Mouse (Mus musculus): ENCODE results near the gene Ptpn21. TPM values are rescaled to one million over a fixed set of nuclear protein-coding genes. Genes with fewer than 3 reads are reported as not detected.

Gene Ptpn21
- polyA plus RNA-seq, 1 experiment from 2014 or later: 6.1 TPM

GRCm38 (mm10) chr12:98677336-98677735, 59.9 kb downstream of the Ptpn21 start:
- Histone ChIP-seq H3K27ac (no peak overlapping the region), H3K36me3 (peaks cover 49% of the 10 kb centered on the region), H3K4me3 (no peak overlapping the region), H3K4me1 (no peaks in the 10 kb centered on the region), H3K4me2 (replicated peaks) (no peak overlapping the region), H3K27me3 (no peaks in the 10 kb centered on the region), H3K9me3 (no peaks in the 10 kb centered on the region), H3K9ac (no peak overlapping the region)
- WGBS: 47% methylated on average over 14 of the region's 14 CpGs
- ATAC-seq (ENCODE audit: low FRiP score, low read depth): no peak

GRCm38 (mm10) chr12:98676861-98677260, 60.3 kb downstream of the Ptpn21 start:
- WGBS: 90% methylated on average over 6 of the region's 6 CpGs
- Histone ChIP-seq H3K27ac (no peak overlapping the region), H3K9me3 (no peaks in the 10 kb centered on the region), H3K4me3 (no peak overlapping the region), H3K4me1 (no peaks in the 10 kb centered on the region), H3K9ac (no peak overlapping the region), H3K27me3 (no peaks in the 10 kb centered on the region), H3K4me2 (replicated peaks) (no peak overlapping the region), H3K36me3 (peaks cover 44% of the 10 kb centered on the region)
- no peak for ATAC-seq (ENCODE audit: low FRiP score, low read depth)

- Histone ChIP-seq H3K9me3 (no peaks in the 10 kb centered on the region), H3K36me3 (peaks cover 33% of the 10 kb centered on the region), H3K9ac (peak overlapping the region; percentile 58; the same call in 1 of the 2 replicates), H3K4me2 (replicated peaks) (peak overlapping the region; percentile 56), H3K4me3 (peak overlapping the region; percentile 25), H3K4me1 (no peaks in the 10 kb centered on the region), H3K27ac (no peak overlapping the region), H3K27me3 (no peaks in the 10 kb centered on the region)
- ATAC-seq (ENCODE audit: low FRiP score, low read depth): peak; percentile 88
- WGBS: 13% methylated on average over 9 of the region's 9 CpGs
Observed at GRCm38 (mm10) chr12:98674627-98675143, 62.5 kb downstream of the Ptpn21 start.

- ATAC-seq (ENCODE audit: low FRiP score, low read depth): no peak
- Histone ChIP-seq H3K9me3 (no peaks in the 10 kb centered on the region), H3K4me3 (no peak overlapping the region), H3K4me1 (no peaks in the 10 kb centered on the region), H3K9ac (no peak overlapping the region), H3K4me2 (replicated peaks) (no peak overlapping the region), H3K27me3 (no peaks in the 10 kb centered on the region), H3K36me3 (peaks cover 32% of the 10 kb centered on the region), H3K27ac (no peak overlapping the region)
- 61% methylated on average over 6 of the region's 6 CpGs for WGBS
Observed at GRCm38 (mm10) chr12:98673879-98674278, 63.3 kb downstream of the Ptpn21 start.

GRCm38 (mm10) chr12:98670429-98670828, 66.8 kb downstream of the Ptpn21 start:
- H3K36me3 ChIP-seq: peaks cover 19% of the 10 kb centered on the region
- no peak overlapping the region for H3K9ac ChIP-seq
- no peak overlapping the region for H3K4me2 ChIP-seq (replicated peaks)
- H3K27ac ChIP-seq: no peak overlapping the region
- H3K4me3 ChIP-seq: no peak overlapping the region
- H3K9me3 ChIP-seq: no peaks in the 10 kb centered on the region
- no peaks in the 10 kb centered on the region for H3K27me3 ChIP-seq
- no peak for ATAC-seq (ENCODE audit: low FRiP score, low read depth)
- H3K4me1 ChIP-seq: no peaks in the 10 kb centered on the region; the same call in 1 of the 2 replicates
- WGBS: 85% methylated on average over 4 of the region's 4 CpGs

- peaks cover 22% of the 10 kb centered on the region for H3K36me3 ChIP-seq
- WGBS: 86% methylated on average over 5 of the region's 5 CpGs
- H3K27ac ChIP-seq: no peak overlapping the region
- H3K4me1 ChIP-seq: no peaks in the 10 kb centered on the region; the same call in 1 of the 2 replicates
- H3K27me3 ChIP-seq: no peaks in the 10 kb centered on the region
- H3K4me2 ChIP-seq (replicated peaks): no peak overlapping the region
- H3K4me3 ChIP-seq: no peak overlapping the region
- ATAC-seq (ENCODE audit: low FRiP score, low read depth): no peak
- no peaks in the 10 kb centered on the region for H3K9me3 ChIP-seq
- H3K9ac ChIP-seq: no peak overlapping the region
Observed at GRCm38 (mm10) chr12:98669864-98670263, 67.3 kb downstream of the Ptpn21 start.

GRCm38 (mm10) chr12:98669086-98669485, 68.1 kb downstream of the Ptpn21 start:
- Histone ChIP-seq H3K9me3 (no peaks in the 10 kb centered on the region), H3K27me3 (no peaks in the 10 kb centered on the region), H3K27ac (no peak overlapping the region), H3K4me2 (replicated peaks) (no peak overlapping the region), H3K9ac (no peak overlapping the region), H3K4me1 (no peaks in the 10 kb centered on the region; the same call in 1 of the 2 replicates), H3K4me3 (no peak overlapping the region), H3K36me3 (peaks cover 24% of the 10 kb centered on the region)
- no peak; the same call in 1 of the 2 replicates for ATAC-seq (ENCODE audit: low FRiP score, low read depth)
- WGBS: 84% methylated on average over 10 of the region's 10 CpGs

- Histone ChIP-seq H3K9me3 (no peaks in the 10 kb centered on the region), H3K27me3 (no peaks in the 10 kb centered on the region), H3K4me2 (replicated peaks) (no peak overlapping the region), H3K9ac (no peak overlapping the region), H3K4me3 (no peak overlapping the region), H3K4me1 (no peaks in the 10 kb centered on the region; the same call in 1 of the 2 replicates), H3K27ac (peak overlapping the region; percentile 28; the same call in 1 of the 2 replicates), H3K36me3 (peaks cover 20% of the 10 kb centered on the region)
- 59% methylated on average over 10 of the region's 10 CpGs for WGBS
- no peak; the same call in 1 of the 2 replicates for ATAC-seq (ENCODE audit: low FRiP score, low read depth)
Observed at GRCm38 (mm10) chr12:98668132-98668814, 68.9 kb downstream of the Ptpn21 start.

- Histone ChIP-seq H3K4me1 (no peaks in the 10 kb centered on the region), H3K27ac (no peak overlapping the region), H3K27me3 (no peaks in the 10 kb centered on the region), H3K4me2 (replicated peaks) (no peak overlapping the region), H3K36me3 (peaks cover 31% of the 10 kb centered on the region), H3K9ac (no peak overlapping the region), H3K9me3 (no peaks in the 10 kb centered on the region), H3K4me3 (no peak overlapping the region)
- ATAC-seq (ENCODE audit: low FRiP score, low read depth): no peak
- WGBS: 93% methylated on average over 7 of the region's 7 CpGs
Observed at GRCm38 (mm10) chr12:98662617-98663016, 74.6 kb downstream of the Ptpn21 start.

GRCm38 (mm10) chr12:98656873-98657272, 80.3 kb downstream of the Ptpn21 start:
- Histone ChIP-seq H3K27me3 (no peaks in the 10 kb centered on the region), H3K27ac (no peak overlapping the region), H3K9me3 (no peaks in the 10 kb centered on the region), H3K9ac (no peak overlapping the region), H3K4me3 (no peak overlapping the region), H3K4me2 (replicated peaks) (no peak overlapping the region), H3K36me3 (peaks cover 22% of the 10 kb centered on the region), H3K4me1 (no peaks in the 10 kb centered on the region)
- ATAC-seq (ENCODE audit: low FRiP score, low read depth): peak; percentile 69; the same call in 1 of the 2 replicates
- WGBS: 56% methylated on average over 2 of the region's 2 CpGs

- Histone ChIP-seq H3K4me1 (no peaks in the 10 kb centered on the region), H3K9ac (no peak overlapping the region), H3K4me3 (no peak overlapping the region), H3K9me3 (no peaks in the 10 kb centered on the region), H3K36me3 (0 out of 2 replicates have a peak, but pooled peaks cover 9% of the 10 kb centered on the region), H3K27ac (no peak overlapping the region), H3K4me2 (replicated peaks) (no peak overlapping the region), H3K27me3 (no peaks in the 10 kb centered on the region)
- no peak for ATAC-seq (ENCODE audit: low FRiP score, low read depth)
Observed at GRCm38 (mm10) chr12:98644852-98645251, 92.4 kb downstream of the Ptpn21 start.

- Histone ChIP-seq H3K27ac (no peak overlapping the region; the same call in 1 of the 2 replicates), H3K9ac (peak overlapping the region; percentile 80), H3K4me2 (replicated peaks) (peak overlapping the region; percentile 78), H3K27me3 (no peaks in the 10 kb centered on the region), H3K4me1 (peaks cover 12% of the 10 kb centered on the region), H3K9me3 (no peaks in the 10 kb centered on the region), H3K4me3 (peak overlapping the region; percentile 86), H3K36me3 (peaks cover 4% of the 10 kb centered on the region; the same call in 1 of the 2 replicates)
- ATAC-seq (ENCODE audit: low FRiP score, low read depth): peak; percentile 77
- WGBS: 2% methylated on average over 16 of the region's 16 CpGs
Observed at GRCm38 (mm10) chr12:98628260-98628970, 108.8 kb downstream of the Ptpn21 start.

Data from limb, embryonic 13.5 days (tissue).